Mouse (Mus musculus) intestine, embryonic 16.5 days (tissue): ENCODE results near the gene Zbtb12. TPM values are rescaled to one million over a fixed set of nuclear protein-coding genes. Genes with fewer than 3 reads are reported as not detected.

Experiments
- ATAC-seq: fragments of 200-750 bp; cut with Nextera tagmentation; 2 replicates; pipeline ENCODE4 v1.8.0; 2017; ENCODE audit warnings: moderate TSS enrichment, moderate library complexity
- H3K27ac ChIP-seq: fragments of 300-500 bp; sonication (generic); 2 replicates; pipeline ENCODE4 v1.5.1; 2014; ENCODE audit warnings: mild to moderate bottlenecking, low read length
- H3K27me3 ChIP-seq: fragments of 300-500 bp; sonication (generic); replicated peaks from 2 replicates; pipeline ENCODE4 v1.6.1; 2014; ENCODE audit warnings: low read length, control low read depth, mixed read lengths; ENCODE audit not compliant: control insufficient read depth, insufficient read depth
- H3K36me3 ChIP-seq: fragments of 300-500 bp; sonication (generic); 2 replicates; pipeline ENCODE4 v1.6.1; 2014; ENCODE audit warnings: low read length, control low read depth; ENCODE audit not compliant: control insufficient read depth, insufficient read depth
- H3K4me1 ChIP-seq: fragments of 300-500 bp; sonication (generic); 2 replicates; pipeline ENCODE4 v1.6.1; 2014; ENCODE audit warnings: low read length, control low read depth, mixed read lengths; ENCODE audit not compliant: control insufficient read depth, insufficient read depth
- H3K4me2 ChIP-seq: fragments of 300-500 bp; sonication (generic); 2 replicates; pipeline ENCODE4 v1.6.1; 2014; ENCODE audit warnings: low read depth, low read length, control low read depth
- H3K4me3 ChIP-seq: fragments of 300-500 bp; sonication (generic); 2 replicates; pipeline ENCODE4 v1.5.1; 2014; ENCODE audit warnings: mild to moderate bottlenecking, low read length
- H3K9ac ChIP-seq: fragments of 300-500 bp; sonication (generic); 2 replicates; pipeline ENCODE4 v1.6.1; 2014; ENCODE audit warnings: low read depth, low read length
- H3K9me3 ChIP-seq: fragments of 300-500 bp; sonication (generic); 2 replicates; pipeline ENCODE4 v1.6.1; 2016; ENCODE audit warnings: low read length, control low read depth; ENCODE audit not compliant: control insufficient read depth
- WGBS: fragments of 180-500 bp; shearing (Covaris S2); extraction: QIAGEN DNeasy Blood & Tissue Kit; methylation state at CpG from one replicate; pipeline ENCODE4 v1.1.7; 2014; 5-methylcytosine and 5-hydroxymethylcytosine counted together
- polyA plus RNA-seq: library from polyadenylated mRNA; unstranded; fragments of >200 nt; fragmentation: Nextera tagmentation; extraction: Ambion mirVana; gene quantifications from 2 replicates; pipeline ENCODE4 v1.2.1, GENCODE M21; 2015

Zbtb12 gene
- polyA plus RNA-seq, 1 experiment from 2014 or later, result 1.7 TPM

- Histone ChIP-seq H3K27me3 (no peaks in the 10 kb centered on the region), H3K9me3 (no peaks in the 10 kb centered on the region), H3K4me1 (no peaks in the 10 kb centered on the region), H3K36me3 (no peaks in the 10 kb centered on the region), H3K4me2 (no peak overlapping the region), H3K9ac (no peak overlapping the region), H3K4me3 (no peak overlapping the region), H3K27ac (no peak overlapping the region)
- no peak for ATAC-seq
- WGBS, result 85% methylated on average over 5 of the region's 5 CpGs
Measured at GRCm38 (mm10) chr17:34887942-34888341, 8.7 kb downstream of the Zbtb12 start.

DNA sequence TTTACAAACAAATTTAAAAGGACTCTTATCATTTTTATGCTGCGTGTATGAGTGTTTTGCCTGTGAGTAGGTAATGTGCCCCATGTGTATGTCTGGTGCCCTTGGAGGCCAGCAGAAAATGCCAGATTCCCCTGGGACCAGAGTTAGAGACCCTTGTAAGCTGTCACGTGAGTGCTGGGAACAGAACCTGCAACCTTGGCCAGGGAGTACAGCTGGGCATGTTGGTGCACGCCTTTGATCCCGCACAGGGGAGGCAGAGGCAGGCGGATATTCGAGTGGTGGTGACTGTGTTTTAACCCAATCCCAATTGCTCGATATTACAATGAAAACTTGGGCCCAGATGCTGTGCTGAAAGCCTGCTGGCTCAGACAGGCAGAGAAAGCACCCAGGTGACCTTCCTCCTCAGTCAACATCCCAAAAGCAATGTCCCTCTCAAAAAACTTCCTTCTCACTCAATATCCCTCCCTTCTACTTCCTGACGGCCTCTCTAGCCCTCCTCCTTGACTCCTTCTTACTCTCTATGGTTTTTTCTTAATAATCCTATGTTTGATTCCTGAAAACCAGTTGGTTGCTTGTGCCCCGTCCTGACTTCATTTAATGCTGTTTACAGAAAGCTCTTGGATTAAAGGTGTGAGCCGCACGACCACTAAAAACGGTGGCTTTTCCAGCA, 10.9 kb downstream of the Zbtb12 start:
- H3K4me2 ChIP-seq, result no peak overlapping the region
- no peak overlapping the region for H3K9ac ChIP-seq
- no peak overlapping the region for H3K27ac ChIP-seq
- no peak overlapping the region for H3K4me3 ChIP-seq
- H3K9me3 ChIP-seq, result no peaks in the 10 kb centered on the region
- H3K27me3 ChIP-seq, result no peaks in the 10 kb centered on the region
- H3K4me1 ChIP-seq, result peaks cover 9% of the 10 kb centered on the region
- ATAC-seq, result no peak
- 87% methylated on average over 12 of the region's 12 CpGs for WGBS
- H3K36me3 ChIP-seq, result no peaks in the 10 kb centered on the region

- Histone ChIP-seq H3K4me2 (no peak overlapping the region), H3K27me3 (no peaks in the 10 kb centered on the region), H3K36me3 (peaks cover 6% of the 10 kb centered on the region; the same call in 1 of the 2 replicates), H3K27ac (no peak overlapping the region), H3K4me1 (peaks cover 19% of the 10 kb centered on the region), H3K4me3 (no peak overlapping the region), H3K9ac (no peak overlapping the region), H3K9me3 (no peaks in the 10 kb centered on the region)
- WGBS, result 95% methylated on average over 2 of the region's 2 CpGs
- ATAC-seq, result no peak
Measured at GRCm38 (mm10) chr17:34891377-34891776, 12.1 kb downstream of the Zbtb12 start.

DNA sequence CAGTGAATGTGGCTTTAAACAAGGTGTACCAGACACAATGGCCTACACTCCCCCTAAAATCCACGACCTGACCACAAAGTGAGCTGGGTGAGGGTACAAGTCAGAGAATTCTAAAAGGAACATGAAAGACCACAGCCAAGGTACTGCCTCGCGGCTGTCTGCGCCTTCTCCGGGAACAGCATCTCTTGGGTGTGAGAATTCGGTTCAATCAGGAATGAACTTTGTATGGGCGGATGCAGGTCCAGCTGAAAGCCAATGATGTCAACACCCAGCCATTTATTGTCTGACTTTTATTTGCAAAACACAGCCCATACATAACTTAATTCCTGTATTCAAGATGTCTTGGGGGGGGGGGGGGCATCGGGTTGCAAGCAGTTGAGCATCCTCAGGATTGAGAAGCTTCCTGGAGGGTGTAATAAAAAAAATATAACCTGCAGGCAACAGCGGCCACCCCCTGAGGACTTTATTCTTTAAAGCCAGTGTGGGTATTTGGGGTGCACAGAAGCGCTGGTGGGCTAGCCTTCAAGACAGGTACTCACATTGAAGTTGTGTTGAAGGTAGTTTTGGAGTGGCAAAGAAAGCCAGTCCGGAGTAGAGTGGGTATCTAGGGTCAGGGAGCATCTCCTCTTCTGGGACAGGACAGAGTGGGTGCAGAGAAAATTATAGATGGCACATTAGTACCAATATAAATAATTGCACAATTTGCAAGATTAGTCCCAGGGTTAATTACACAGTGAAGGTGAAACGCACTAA, 14.0 kb downstream of the Zbtb12 start:
- WGBS, result 69% methylated on average over 12 of the region's 12 CpGs
- Histone ChIP-seq H3K4me2 (peak overlapping the region; percentile 78), H3K27me3 (no peaks in the 10 kb centered on the region), H3K4me3 (peak overlapping the region; percentile 83; the same call in 1 of the 2 replicates), H3K4me1 (peaks cover 21% of the 10 kb centered on the region), H3K36me3 (peaks cover 8% of the 10 kb centered on the region; the same call in 1 of the 2 replicates), H3K9me3 (no peaks in the 10 kb centered on the region), H3K9ac (peak overlapping the region; percentile 95), H3K27ac (peak overlapping the region; percentile 95)
- ATAC-seq, result no peak

DNA sequence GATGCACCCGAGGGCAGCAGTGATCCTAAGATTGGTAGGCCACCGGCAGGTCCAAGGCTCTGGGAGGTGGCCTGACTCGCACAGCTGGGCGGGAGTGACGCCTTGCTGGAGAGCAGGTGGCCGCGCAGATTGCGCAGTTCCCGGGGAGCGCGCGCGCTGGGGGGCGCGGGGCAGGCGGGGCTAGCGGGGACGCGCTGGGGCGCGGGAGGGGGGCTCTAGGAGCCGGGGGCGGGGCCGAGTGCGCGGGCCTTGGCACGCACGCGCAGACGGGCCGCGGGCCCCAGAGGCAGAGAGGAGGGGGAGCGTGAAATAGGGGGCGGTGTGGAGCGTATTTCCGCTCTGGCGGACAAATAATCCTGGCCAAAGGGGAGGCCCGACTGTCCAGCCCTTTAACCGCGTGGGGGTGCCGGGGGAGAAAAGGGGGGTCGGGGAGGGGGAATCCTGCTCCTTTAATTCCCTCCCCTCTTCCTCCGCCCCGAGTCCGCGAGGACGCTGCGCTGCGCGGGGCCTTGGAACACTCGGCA, 14.9 kb downstream of the Zbtb12 start:
- peak overlapping the region; percentile 88 for H3K4me2 ChIP-seq
- no peaks in the 10 kb centered on the region for H3K9me3 ChIP-seq
- H3K4me3 ChIP-seq, result peak overlapping the region; percentile 83
- peak overlapping the region; percentile 95 for H3K9ac ChIP-seq
- ATAC-seq, result peak; percentile 88
- H3K27me3 ChIP-seq, result no peaks in the 10 kb centered on the region
- peak overlapping the region; percentile 95 for H3K27ac ChIP-seq
- peaks cover 21% of the 10 kb centered on the region for H3K4me1 ChIP-seq
- peaks cover 8% of the 10 kb centered on the region; the same call in 1 of the 2 replicates for H3K36me3 ChIP-seq
- under 1% methylated on average over 44 of the region's 51 CpGs for WGBS

DNA sequence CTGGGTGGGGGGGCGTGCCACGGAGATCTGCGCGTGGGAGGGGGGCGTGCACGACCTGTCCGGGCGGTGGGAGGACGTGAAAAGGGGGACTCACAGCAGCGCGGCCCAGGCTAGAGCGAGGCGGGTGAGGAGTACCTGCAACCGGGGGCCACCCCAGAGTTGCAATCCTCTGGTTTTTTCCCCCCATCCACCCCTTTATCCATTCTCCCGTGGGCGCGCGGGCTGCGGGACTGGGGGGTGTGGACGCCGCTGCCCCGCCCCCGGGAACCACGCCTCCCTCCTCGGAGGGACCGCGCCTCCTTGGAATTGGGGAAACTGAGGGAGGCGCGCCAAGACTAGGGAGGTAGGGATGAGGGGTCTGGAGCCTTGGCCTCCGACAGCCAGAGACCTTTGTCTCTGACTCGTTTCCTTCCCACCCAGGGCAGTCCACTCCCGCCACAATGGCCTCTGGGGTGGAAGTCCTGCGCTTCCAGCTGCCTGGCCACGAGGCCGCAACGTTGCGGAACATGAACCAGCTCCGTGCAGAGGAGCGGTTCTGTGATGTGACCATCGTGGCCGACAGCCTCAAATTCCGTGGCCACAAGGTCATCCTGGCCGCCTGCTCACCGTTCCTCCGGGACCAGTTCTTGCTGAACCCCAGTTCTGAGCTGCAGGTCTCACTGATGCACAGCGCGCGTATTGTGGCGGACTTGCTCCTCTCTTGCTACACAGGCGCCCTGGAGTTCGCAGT, 15.7 kb downstream of the Zbtb12 start:
- Histone ChIP-seq H3K27ac (peak overlapping the region; percentile 95), H3K9me3 (no peaks in the 10 kb centered on the region), H3K4me1 (peaks cover 21% of the 10 kb centered on the region), H3K9ac (peak overlapping the region; percentile 95), H3K36me3 (peaks cover 8% of the 10 kb centered on the region; the same call in 1 of the 2 replicates), H3K27me3 (no peaks in the 10 kb centered on the region), H3K4me2 (peak overlapping the region; percentile 88), H3K4me3 (peak overlapping the region; percentile 83)
- peak; percentile 12 for ATAC-seq
- 7% methylated on average over 51 of the region's 51 CpGs for WGBS

GRCm38 (mm10) chr17:34895724-34896123, 16.4 kb downstream of the Zbtb12 start:
- Histone ChIP-seq H3K9me3 (no peaks in the 10 kb centered on the region), H3K36me3 (peaks cover 8% of the 10 kb centered on the region; the same call in 1 of the 2 replicates), H3K27ac (peak overlapping the region; percentile 95; the same call in 1 of the 2 replicates), H3K4me1 (peaks cover 26% of the 10 kb centered on the region), H3K4me2 (peak overlapping the region; percentile 88), H3K4me3 (peak overlapping the region; percentile 83; the same call in 1 of the 2 replicates), H3K27me3 (no peaks in the 10 kb centered on the region), H3K9ac (peak overlapping the region; percentile 95; the same call in 1 of the 2 replicates)
- whole genome bisulfite sequencing, result 88% methylated on average over 15 of the region's 15 CpGs
- no peak for ATAC-seq

- Histone ChIP-seq H3K4me2 (no peak overlapping the region), H3K9ac (no peak overlapping the region), H3K36me3 (peaks cover 8% of the 10 kb centered on the region; the same call in 1 of the 2 replicates), H3K27me3 (no peaks in the 10 kb centered on the region), H3K4me3 (no peak overlapping the region), H3K9me3 (no peaks in the 10 kb centered on the region), H3K4me1 (peaks cover 29% of the 10 kb centered on the region), H3K27ac (no peak overlapping the region)
- no peak for ATAC-seq
- 83% methylated on average over 17 of the region's 17 CpGs for WGBS
Measured at GRCm38 (mm10) chr17:34896366-34896765, 17.1 kb downstream of the Zbtb12 start.
